Mouse (Mus musculus): ENCODE measurements around the gene Ncoa3.
A peak's percentile ranks its signal among the peaks of the same experiment; 100 is the strongest.
"Not testable (repeated sequence)": the region's sequence is repeated elsewhere in the genome, so short reads cannot be mapped to it uniquely, and the experiment has no call there.

GRCm38 (mm10) chr2:166084964-166085363 lies 92.5 kb downstream of the Ncoa3 start:
- not testable (repeated sequence) for TF ChIP-seq POLR2A (IDR thresholded peaks at IDR 0.05; ENCODE audit: insufficient read depth, low read depth, low read length)
- TF ChIP-seq CTCF (IDR thresholded peaks at IDR 0.05): peak; percentile 85

Data from heart, adult 2 months (tissue).